Mouse (Mus musculus): ENCODE measurements around the gene Htt. TPM values are rescaled to one million over a fixed set of nuclear protein-coding genes. Genes with fewer than 3 reads are reported as not detected.

The Htt gene
- total RNA-seq, 1 experiment = 25.6 TPM

DNA sequence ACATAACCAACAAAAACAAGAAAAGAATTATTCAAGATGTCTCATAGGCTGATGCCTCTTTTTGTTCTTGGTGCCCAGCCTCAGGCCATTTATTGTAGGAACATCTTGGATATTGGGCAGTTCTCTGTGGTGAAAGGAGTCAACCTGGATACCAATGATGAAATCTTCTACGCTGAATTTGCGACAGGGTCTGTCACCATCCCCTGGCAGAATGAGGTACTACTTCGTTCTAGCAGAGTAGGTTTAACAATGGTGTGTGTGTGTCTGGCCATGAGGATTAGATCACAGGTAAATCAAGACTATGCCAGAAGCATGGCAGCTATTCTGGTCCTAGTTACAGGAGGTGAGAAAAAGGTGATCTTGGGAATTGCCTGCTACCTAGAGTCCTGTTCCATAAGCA lies 10.1 kb upstream of the Htt start:
- no peaks in the 10 kb centered on the region for H3K9me3 ChIP-seq (ENCODE audit: control insufficient read depth, insufficient read depth, low read depth, low read length)
- no peaks in the 10 kb centered on the region for H3K36me3 ChIP-seq (ENCODE audit: control insufficient read depth, insufficient read depth, low read length, poor library complexity, severe bottlenecking)
- no peak overlapping the region for H3K4me3 ChIP-seq (ENCODE audit: insufficient read depth in 1 of 2, low read depth in 1 of 2, low read length in 2 of 2, poor library complexity in 1 of 2, severe bottlenecking in 1 of 2)
- no peak for TF ChIP-seq CHD2 (IDR thresholded peaks at IDR 0.05; ENCODE audit: low read depth, low read length)
- no peak for TF ChIP-seq MAFK (IDR thresholded peaks at IDR 0.05; ENCODE audit: insufficient read depth, low read depth, low read length)
- no peak for TF ChIP-seq ZNF384 (IDR thresholded peaks at IDR 0.05; ENCODE audit: low read depth, low read length)
- TF ChIP-seq HCFC1 (IDR thresholded peaks at IDR 0.05; ENCODE audit: borderline replicate concordance, insufficient read depth, low read length) = no peak
- TF ChIP-seq ZC3H11A (IDR thresholded peaks at IDR 0.05; ENCODE audit: borderline replicate concordance, low read depth, low read length) = no peak
- H3K27ac ChIP-seq (ENCODE audit: insufficient read depth, low read depth, low read length, poor library complexity, severe bottlenecking) = no peak overlapping the region
- no peak overlapping the region for H3K9ac ChIP-seq (ENCODE audit: insufficient read depth, low read depth, low read length, poor library complexity, severe bottlenecking)
- H3K4me1 ChIP-seq (ENCODE audit: control insufficient read depth in 2 of 2, insufficient read depth in 2 of 2, low read length in 2 of 2, poor library complexity in 1 of 2) = no peaks in the 10 kb centered on the region
- no peak for DNase-seq (ENCODE audit: low read depth, low spot score)
- in situ Hi-C loops (cut with MboI; ENCODE audit: low sequenced_read_pairs in 2 of 2, unreplicated experiment in 2 of 2) = no loop called here

DNA sequence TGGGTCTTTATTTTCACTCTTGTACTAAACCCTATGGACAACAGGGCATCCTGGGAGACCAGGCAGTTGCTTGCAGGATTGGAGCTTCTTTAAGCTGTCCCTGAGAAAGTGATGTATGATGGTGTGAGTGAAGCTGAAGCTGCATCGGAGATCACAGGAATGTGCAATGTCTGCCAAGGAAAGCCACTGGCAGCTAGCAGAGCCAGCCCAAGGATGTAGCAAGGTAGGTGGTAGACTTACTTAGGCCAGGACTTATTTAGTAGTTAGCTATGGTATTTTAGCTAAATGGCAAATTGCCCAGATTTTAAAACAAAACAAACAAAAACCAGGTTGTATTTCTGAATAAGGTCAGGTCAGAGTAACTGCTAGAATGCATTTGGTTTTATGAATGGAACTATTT lies 2.8 kb upstream of the Htt start:
- in situ Hi-C loops (cut with MboI; ENCODE audit: low sequenced_read_pairs in 2 of 2, unreplicated experiment in 2 of 2) = no loop called here
- DNase-seq (ENCODE audit: low read depth, low spot score) = no peak
- Histone ChIP-seq H3K9me3 (ENCODE audit: control insufficient read depth, insufficient read depth, low read depth, low read length) (no peaks in the 10 kb centered on the region), H3K36me3 (ENCODE audit: control insufficient read depth, insufficient read depth, low read length, poor library complexity, severe bottlenecking) (no peaks in the 10 kb centered on the region), H3K4me1 (ENCODE audit: control insufficient read depth in 2 of 2, insufficient read depth in 2 of 2, low read length in 2 of 2, poor library complexity in 1 of 2) (peaks cover 2 to 3% of the 10 kb centered on the region in 2 experiments; a peak in 2 of 4 replicates), H3K4me3 (ENCODE audit: insufficient read depth in 1 of 2, low read depth in 1 of 2, low read length in 2 of 2, poor library complexity in 1 of 2, severe bottlenecking in 1 of 2) (no peak overlapping the region), H3K9ac (ENCODE audit: insufficient read depth, low read depth, low read length, poor library complexity, severe bottlenecking) (no peak overlapping the region), H3K27ac (ENCODE audit: insufficient read depth, low read depth, low read length, poor library complexity, severe bottlenecking) (no peak overlapping the region)
- TF ChIP-seq ZNF384 (IDR thresholded peaks at IDR 0.05; ENCODE audit: low read depth, low read length) = no peak
- no peak for TF ChIP-seq MAFK (IDR thresholded peaks at IDR 0.05; ENCODE audit: insufficient read depth, low read depth, low read length)
- no peak for TF ChIP-seq ZC3H11A (IDR thresholded peaks at IDR 0.05; ENCODE audit: borderline replicate concordance, low read depth, low read length)
- no peak for TF ChIP-seq CHD2 (IDR thresholded peaks at IDR 0.05; ENCODE audit: low read depth, low read length)
- TF ChIP-seq HCFC1 (IDR thresholded peaks at IDR 0.05; ENCODE audit: borderline replicate concordance, insufficient read depth, low read length) = no peak

DNA sequence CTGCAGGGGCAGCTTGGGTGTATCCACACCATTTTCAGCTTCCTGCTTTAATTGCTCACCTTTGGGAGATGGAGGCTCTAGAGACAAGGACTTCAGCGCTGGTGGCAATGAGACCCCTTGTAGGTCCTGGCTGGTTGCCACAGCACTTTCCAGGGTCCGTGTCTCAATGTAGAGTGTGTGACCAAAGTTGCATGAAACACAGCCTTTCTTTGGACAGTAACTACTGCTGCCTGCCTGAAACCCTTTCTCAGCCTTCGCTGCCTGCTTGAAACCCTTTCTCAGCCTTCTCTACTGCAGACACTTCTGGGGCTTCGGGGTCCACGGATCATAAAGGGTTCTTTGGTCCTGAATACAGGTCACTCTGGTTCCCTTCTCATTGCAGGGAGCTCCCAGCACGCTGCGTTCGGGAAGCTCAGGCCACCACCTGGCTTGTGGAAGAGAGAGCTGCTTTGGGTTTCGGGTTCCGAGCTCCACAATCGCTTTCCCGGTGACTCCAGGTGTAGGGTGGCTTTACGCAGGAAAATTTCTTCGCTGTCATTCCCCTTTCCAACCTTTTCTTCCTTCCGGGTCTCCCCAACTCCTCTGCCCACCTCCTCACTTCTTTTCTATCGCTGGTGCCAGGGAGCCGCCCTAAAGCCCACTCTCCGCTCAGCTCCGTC lies 561 bp upstream of the Htt start:
- in situ Hi-C loops (cut with MboI; ENCODE audit: low sequenced_read_pairs in 2 of 2, unreplicated experiment in 2 of 2) = no loop called here
- no peak overlapping the region for H3K27ac ChIP-seq (ENCODE audit: insufficient read depth, low read depth, low read length, poor library complexity, severe bottlenecking)
- no peaks in the 10 kb centered on the region for H3K9me3 ChIP-seq (ENCODE audit: control insufficient read depth, insufficient read depth, low read depth, low read length)

DNA sequence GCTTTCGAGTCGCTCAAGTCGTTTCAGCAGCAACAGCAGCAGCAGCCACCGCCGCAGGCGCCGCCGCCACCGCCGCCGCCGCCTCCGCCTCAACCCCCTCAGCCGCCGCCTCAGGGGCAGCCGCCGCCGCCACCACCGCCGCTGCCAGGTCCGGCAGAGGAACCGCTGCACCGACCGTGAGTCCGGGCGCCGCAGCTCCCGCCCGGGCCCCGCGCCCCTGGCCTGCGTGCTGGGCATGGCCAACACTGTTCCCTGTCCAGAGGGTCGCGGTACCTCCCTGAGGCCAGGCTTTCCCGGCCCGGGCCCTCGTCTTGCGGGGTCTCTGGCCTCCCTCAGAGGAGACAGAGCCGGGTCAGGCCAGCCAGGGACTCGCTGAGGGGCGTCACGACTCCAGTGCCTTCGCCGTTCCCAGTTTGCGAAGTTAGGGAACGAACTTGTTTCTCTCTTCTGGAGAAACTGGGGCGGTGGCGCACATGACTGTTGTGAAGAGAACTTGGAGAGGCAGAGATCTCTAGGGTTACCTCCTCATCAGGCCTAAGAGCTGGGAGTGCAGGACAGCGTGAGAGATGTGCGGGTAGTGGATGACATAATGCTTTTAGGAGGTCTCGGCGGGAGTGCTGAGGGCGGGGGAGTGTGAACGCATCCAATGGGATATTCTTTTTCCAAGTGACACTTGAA lies 533 bp downstream of the Htt start:
- H3K9me3 ChIP-seq (ENCODE audit: control insufficient read depth, insufficient read depth, low read depth, low read length) = no peaks in the 10 kb centered on the region
- no peak for TF ChIP-seq ZNF384 (IDR thresholded peaks at IDR 0.05; ENCODE audit: low read depth, low read length)
- no peak for TF ChIP-seq HCFC1 (IDR thresholded peaks at IDR 0.05; ENCODE audit: borderline replicate concordance, insufficient read depth, low read length)
- no peak for TF ChIP-seq MAFK (IDR thresholded peaks at IDR 0.05; ENCODE audit: insufficient read depth, low read depth, low read length)
- TF ChIP-seq ZC3H11A (IDR thresholded peaks at IDR 0.05; ENCODE audit: borderline replicate concordance, low read depth, low read length) = no peak
- TF ChIP-seq CHD2 (IDR thresholded peaks at IDR 0.05; ENCODE audit: low read depth, low read length) = no peak
- in situ Hi-C loops (cut with MboI; ENCODE audit: low sequenced_read_pairs in 2 of 2, unreplicated experiment in 2 of 2) = no loop called here
- peaks cover 2 to 3% of the 10 kb centered on the region in 2 experiments; a peak in 2 of 4 replicates for H3K4me1 ChIP-seq (ENCODE audit: control insufficient read depth in 2 of 2, insufficient read depth in 2 of 2, low read length in 2 of 2, poor library complexity in 1 of 2)
- peak overlapping the region; percentile 90 to 98 for H3K4me3 ChIP-seq (ENCODE audit: insufficient read depth in 1 of 2, low read depth in 1 of 2, low read length in 2 of 2, poor library complexity in 1 of 2, severe bottlenecking in 1 of 2)
- H3K9ac ChIP-seq (ENCODE audit: insufficient read depth, low read depth, low read length, poor library complexity, severe bottlenecking) = peak overlapping the region; percentile 82
- DNase-seq (ENCODE audit: low read depth, low spot score) = peak; percentile 39
- H3K36me3 ChIP-seq (ENCODE audit: control insufficient read depth, insufficient read depth, low read length, poor library complexity, severe bottlenecking) = no peaks in the 10 kb centered on the region
- H3K27ac ChIP-seq (ENCODE audit: insufficient read depth, low read depth, low read length, poor library complexity, severe bottlenecking) = 0 out of 2 replicates have a peak overlapping the region, but pooled peaks have one; percentile 32

More for the DNA sequence above, 561 bp upstream of the Htt start:
- H3K4me1 ChIP-seq (ENCODE audit: control insufficient read depth in 2 of 2, insufficient read depth in 2 of 2, low read length in 2 of 2, poor library complexity in 1 of 2) = peaks cover 2 to 3% of the 10 kb centered on the region in 2 experiments; a peak in 2 of 4 replicates
- TF ChIP-seq CHD2 (IDR thresholded peaks at IDR 0.05; ENCODE audit: low read depth, low read length) (no peak), MAFK (IDR thresholded peaks at IDR 0.05; ENCODE audit: insufficient read depth, low read depth, low read length) (no peak), ZNF384 (IDR thresholded peaks at IDR 0.05; ENCODE audit: low read depth, low read length) (no peak), HCFC1 (IDR thresholded peaks at IDR 0.05; ENCODE audit: borderline replicate concordance, insufficient read depth, low read length) (no peak), ZC3H11A (IDR thresholded peaks at IDR 0.05; ENCODE audit: borderline replicate concordance, low read depth, low read length) (no peak)
- no peaks in the 10 kb centered on the region for H3K36me3 ChIP-seq (ENCODE audit: control insufficient read depth, insufficient read depth, low read length, poor library complexity, severe bottlenecking)
- peak overlapping the region; percentile 71 for H3K9ac ChIP-seq (ENCODE audit: insufficient read depth, low read depth, low read length, poor library complexity, severe bottlenecking)
- DNase-seq (ENCODE audit: low read depth, low spot score) = no peak
- peak overlapping the region; percentile 90 to 98 for H3K4me3 ChIP-seq (ENCODE audit: insufficient read depth in 1 of 2, low read depth in 1 of 2, low read length in 2 of 2, poor library complexity in 1 of 2, severe bottlenecking in 1 of 2)

Data from ES-E14 (cell line).